Mouse (Mus musculus): ENCODE measurements around the gene Rflna.

Rflna gene

GRCm38 (mm10) chr5:125049481-125049880, 46.5 kb downstream of the Rflna start:
- in situ Hi-C loops (cut with MboI; ENCODE audit: unreplicated experiment in 2 of 2): no loop called here

- in situ Hi-C loops (cut with MboI; ENCODE audit: unreplicated experiment in 2 of 2): no loop called here
Observed at GRCm38 (mm10) chr5:125052237-125052602, 49.2 kb downstream of the Rflna start.

- in situ Hi-C loops (cut with MboI; ENCODE audit: unreplicated experiment in 2 of 2): no loop called here
Observed at GRCm38 (mm10) chr5:125052603-125053488, 49.8 kb downstream of the Rflna start.

GRCm38 (mm10) chr5:125053661-125054060, 50.6 kb downstream of the Rflna start:
- in situ Hi-C loops (cut with MboI; ENCODE audit: unreplicated experiment in 2 of 2): no loop called here

- in situ Hi-C loops (cut with MboI; ENCODE audit: unreplicated experiment in 2 of 2): no loop called here
Observed at GRCm38 (mm10) chr5:125055901-125056300, 52.9 kb downstream of the Rflna start.

GRCm38 (mm10) chr5:125056331-125056695, 53.3 kb downstream of the Rflna start:
- in situ Hi-C loops (cut with MboI; ENCODE audit: unreplicated experiment in 2 of 2): no loop called here

GRCm38 (mm10) chr5:125056696-125057554, 53.9 kb downstream of the Rflna start:
- in situ Hi-C loops (cut with MboI; ENCODE audit: unreplicated experiment in 2 of 2): no loop called here

- in situ Hi-C loops (cut with MboI; ENCODE audit: unreplicated experiment in 2 of 2): no loop called here
Observed at GRCm38 (mm10) chr5:125057555-125058266, 54.7 kb downstream of the Rflna start.

GRCm38 (mm10) chr5:125058267-125058668, 55.2 kb downstream of the Rflna start:
- in situ Hi-C loops (cut with MboI; ENCODE audit: unreplicated experiment in 2 of 2): no loop called here
